Mouse (Mus musculus) heart, adult 2 months (tissue): Measurements from ENCODE around the gene Mex3b.

Experiments used
- CTCF ChIP-seq: fragments of 200-600 bp; IDR thresholded peaks from 2 replicates; pipeline ENCODE4 v1.8.1; 2022; ENCODE audit warnings: antibody characterized with exemption, mild to moderate bottlenecking, moderate library complexity
- POLR2A ChIP-seq: fragments of 200-500 bp; IDR thresholded peaks from 2 replicates; pipeline ENCODE4 v1.6.1; 2011; ENCODE audit warnings: mild to moderate bottlenecking, low read depth, low read length, control low read depth; ENCODE audit not compliant: insufficient read depth

GRCm38 (mm10) chr7:82870148-82870513, 3.0 kb downstream of the Mex3b start:
- TF ChIP-seq POLR2A (no peak), CTCF (no peak)
